Mouse (Mus musculus) cerebellum, postnatal 36 days (tissue): ENCODE data around the gene Pde1b.

Source experiments
- DNase-seq, 2 experiments: peaks; one replicate each; pipeline ENCODE4 v3.0.0; 2021 to 2022; ENCODE audit warnings: mixed read lengths in 2 of 2

The Pde1b gene

DNA sequence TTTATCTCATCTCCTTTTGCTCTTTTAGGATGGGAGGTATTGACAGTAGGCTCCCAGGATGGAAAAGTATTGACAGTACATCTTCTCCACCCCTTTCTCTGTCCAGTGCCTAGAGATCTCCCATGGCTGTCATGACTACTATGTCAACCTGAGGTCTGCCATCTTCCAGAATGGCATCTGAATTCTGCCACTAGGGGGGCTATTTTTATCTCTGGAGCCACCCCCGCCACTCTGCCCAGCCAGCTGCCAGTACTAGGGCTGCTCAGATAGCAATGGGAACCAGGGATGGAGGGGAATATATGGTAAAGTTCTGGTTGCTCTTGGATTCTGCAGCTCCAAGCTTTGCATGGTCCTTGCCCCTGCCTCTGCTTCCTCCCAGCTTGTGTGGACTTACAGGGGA is 8.8 kb downstream of the Pde1b start:
- DNase-seq = no peak

DNA sequence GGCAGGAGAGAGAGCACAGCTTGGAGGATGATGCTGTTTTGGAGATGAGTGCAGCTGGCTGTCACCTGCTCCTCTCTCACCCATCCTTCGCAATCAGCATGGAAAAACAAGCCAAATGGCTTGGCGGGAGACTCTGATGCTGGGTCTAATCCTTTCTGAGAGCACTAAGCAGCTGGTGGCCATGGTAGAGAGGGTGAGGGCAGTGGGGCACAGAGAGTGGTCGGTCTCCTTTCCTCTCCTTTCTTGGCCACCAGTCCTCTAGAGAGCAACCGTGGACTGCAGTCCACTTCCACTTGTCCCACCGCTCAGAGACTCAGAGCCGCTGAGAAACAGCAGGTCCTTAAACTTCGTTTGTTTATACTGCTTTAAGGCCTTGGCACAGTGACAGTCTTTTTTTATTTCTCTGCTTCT is 10.8 kb downstream of the Pde1b start:
- peak; percentile 20 to 28 for DNase-seq

DNA sequence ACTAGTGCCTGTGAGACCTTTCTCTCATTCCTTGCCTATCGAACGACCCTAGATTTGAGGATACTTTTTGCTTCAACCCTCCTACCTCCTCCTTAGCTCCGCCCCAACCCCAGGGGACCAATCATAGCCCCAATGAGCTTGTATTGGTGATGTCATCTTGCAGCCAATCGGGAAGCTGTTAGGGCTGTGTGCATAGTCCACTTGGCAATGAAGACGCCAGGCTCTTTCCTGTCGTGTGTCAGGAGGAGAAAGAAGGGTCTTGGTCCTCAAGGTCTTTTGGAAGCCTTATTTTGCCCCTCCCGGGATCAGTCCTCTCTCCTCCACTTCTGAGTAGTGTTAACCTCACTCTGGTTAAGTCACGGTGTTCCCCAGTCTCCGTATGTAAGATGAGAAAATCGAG is 11.3 kb downstream of the Pde1b start:
- peak; percentile 83 to 85 for DNase-seq

DNA sequence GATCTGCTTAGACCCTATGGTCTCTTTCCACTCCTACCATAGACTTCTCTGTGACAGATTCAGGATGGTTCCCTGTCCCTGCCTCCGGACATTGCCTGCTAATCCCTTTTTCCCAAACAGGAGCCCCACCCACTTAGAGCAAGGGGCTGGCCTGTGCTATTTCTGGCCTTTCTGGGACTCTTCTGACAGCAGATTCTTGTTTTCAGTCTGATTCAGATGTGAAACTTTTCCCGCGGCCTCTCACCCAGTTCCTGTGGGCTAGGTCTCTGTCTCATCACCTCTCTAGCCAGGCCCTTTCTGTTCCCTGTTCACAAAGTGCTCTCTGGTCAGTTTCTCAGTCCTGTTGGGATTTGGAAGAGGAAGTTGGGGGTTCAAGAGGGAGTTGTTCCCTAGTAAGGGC is 12.1 kb downstream of the Pde1b start:
- DNase-seq = no peak

DNA sequence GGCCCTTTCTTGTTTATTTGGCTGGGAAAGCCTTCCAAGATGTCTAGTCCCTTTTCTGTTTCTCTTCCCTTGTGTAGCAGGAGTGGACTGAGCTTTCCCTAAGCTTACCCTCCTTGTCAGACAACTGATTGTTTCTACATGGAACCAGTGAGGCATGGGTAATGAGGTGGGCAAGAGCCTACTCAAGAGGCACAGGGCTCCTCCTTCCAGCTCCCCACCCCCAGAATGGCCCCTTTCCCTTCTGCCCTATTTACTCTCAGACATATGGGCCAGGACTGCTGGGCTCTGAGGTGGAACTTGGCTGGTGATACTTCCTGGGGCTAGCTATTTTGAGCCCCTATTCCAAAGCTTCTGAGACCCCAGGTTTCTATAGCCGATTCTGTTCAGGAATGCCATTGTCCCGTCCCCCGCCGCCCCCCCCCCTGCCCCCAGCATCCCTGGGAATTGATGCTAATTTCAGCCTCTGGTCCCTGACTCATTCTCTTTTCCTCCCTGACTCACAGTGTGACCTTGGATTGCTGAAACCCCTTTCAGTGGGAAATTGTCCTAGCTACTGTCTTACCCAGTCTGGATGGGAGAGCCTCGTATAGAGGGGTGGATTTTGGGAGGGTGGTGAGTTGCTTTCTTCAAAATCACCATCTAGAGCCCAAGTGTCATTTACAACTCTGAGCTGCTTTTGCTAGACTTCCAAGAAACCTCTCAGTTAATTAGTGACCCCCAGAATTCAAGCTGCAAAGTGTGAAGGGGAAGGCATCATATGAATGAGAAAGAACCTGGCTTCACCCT is 16.0 kb downstream of the Pde1b start:
- DNase-seq = peak in 1 of 2 experiments; percentile 48

DNA sequence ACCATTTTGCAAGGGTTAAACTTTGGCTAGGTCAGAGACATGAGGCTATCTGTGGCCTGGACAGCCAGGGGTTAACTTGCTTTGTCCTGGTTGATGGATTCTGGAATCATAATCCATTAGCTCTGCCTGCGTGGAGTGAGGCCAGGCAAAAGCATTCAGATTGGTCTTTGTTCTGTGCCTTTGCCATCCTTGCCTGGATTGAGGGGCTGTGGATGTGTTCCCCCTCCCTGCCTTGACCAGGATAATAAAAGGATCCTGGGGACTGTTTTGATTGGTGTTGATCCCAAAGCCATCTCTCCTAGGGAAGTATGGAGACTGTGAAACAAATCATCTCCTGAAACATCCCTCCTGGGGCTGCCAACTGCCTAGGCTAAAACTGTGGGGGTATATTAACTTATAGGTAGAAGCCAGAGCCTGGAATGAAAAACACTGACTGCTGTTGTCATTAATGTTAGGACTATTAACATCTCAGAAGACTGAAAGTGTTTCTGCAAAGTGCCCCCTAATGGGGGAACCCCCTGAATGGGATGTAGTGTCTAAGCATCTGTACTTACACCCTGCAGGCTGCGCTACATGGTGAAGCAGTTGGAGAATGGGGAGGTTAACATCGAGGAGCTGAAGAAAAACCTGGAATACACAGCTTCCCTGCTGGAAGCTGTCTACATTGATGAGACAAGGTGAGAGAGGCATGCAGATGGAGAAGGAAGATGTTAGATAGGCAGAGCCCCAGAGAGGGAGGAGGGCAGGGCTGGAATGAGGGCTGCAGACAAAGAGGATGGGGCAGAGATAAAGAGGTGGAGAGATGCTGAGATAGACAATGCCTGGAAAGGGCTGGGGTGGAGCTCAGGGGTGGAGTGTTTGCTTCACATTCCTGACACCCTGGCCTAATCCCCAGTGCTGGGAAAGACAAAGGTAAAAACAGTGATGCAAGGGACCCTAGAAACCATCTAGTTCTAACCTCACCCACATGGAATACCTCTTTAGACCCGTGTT is 16.8 kb downstream of the Pde1b start:
- DNase-seq = no peak

DNA sequence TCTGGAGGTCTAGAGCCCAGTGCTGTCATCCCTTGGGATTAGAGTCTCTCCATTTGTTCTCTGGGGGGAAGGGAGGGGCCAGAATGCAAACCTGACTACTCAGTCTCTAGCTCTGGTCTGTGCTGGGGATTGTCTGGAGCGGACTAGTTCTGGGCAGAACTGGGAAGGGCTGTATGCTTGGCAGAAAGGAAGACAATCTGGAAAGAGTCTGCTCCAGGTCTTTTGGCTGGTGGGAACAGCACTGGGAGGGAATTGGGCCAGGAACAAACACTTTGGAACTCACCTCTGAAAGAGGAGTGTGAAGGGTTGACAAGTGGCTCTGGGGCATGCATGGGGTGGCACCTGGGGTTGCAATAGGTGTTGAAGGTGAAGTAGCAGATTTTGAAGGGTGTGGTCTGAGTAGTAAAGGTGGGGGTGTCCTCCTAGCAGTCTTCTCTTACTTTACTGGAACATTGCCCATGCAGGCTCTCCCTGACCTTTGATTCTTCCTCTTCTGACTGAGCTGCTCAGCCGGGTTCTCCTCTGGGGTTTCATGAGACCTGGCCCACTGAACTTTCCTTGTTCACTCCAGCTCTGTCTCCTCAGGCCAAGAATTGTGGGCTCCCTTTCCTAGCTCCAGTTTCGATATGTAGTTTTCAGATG is 19.7 kb downstream of the Pde1b start:
- DNase-seq = no peak

DNA sequence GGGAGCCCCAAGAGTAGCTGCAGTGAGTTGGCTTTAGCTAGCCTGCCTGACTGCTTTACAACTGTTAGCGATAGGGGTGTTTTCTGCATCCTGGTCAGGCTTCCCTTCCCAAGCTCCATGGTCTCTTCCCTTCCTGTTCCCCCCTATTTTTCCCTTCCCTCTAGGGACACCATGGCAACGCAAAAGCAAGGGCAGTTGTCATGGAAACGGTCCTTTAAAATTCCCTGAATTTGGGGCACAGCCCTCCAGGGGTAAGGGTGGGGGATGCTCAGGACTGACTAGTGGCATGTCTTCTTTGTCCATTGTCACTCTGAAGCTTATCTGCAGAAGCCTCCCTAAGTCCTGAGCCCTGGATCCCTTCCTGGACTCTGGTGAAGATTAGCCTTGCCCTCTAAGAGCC is 20.3 kb downstream of the Pde1b start:
- DNase-seq = no peak

DNA sequence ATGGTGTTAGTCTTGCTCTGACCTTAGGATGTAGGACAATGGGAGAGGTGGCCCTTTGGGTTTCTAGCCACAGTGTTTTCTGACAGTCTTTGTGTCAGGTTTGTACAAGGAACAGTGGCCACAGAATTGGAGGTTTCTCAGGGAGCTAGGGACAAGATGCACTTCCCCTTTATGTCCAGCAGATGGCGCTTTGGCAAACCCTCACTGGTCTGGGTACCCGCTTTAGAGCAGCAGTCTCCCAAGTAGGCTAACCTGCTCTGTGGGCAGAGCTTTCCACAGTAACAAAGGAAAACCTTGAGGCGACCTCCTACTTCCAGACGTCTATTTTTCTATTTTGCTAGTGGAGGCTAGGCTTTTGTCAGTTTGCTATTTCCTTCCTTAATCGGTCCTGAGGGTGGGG is 27.5 kb downstream of the Pde1b start:
- DNase-seq = peak; percentile 62 to 69

DNA sequence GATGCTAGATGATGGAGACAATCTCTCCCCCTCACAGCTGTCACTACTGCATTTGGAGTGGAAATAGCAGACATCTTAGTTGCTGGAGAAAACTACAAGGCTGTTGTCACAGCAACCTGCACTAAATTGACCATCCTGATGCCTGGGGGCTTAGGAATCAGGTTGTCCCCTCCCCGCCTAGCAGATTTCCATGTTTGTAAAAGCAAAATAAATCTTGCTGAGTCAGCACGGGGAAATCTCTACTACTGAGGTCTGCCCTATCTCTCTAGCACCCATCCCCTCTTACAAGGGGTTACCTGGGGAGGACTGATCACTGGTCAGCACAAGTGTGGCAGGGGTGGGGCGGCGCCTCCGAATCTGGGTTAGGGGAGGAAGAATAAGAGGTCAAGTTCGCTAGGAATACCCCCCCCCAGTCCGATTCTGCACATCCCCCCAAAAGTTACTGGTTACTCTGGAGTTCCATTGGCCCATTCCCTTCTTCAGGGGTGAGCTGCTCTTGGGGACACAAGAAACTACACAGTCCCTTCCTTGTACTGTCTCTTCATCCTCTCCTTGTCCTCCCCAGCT is 31.3 kb downstream of the Pde1b start:
- no peak for DNase-seq

DNA sequence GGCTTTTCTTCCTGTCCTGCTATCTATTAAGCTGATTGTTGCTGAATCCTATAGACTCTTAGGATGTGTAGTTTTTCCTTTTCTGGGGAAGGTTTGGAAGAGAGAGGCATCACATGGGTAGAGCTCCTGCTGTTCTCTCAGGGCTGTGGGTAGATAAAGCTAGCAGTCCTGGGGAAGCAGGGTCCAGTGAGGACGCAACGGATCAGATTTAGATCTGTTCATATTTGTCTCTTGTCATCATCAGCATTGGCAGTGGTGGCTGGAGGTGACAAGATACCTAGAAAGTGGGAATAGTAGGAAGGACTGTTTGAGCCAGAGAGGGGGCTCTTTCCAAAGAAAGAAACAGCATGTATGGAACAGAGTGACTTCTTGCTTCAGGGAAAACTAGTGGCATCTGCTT is 32.2 kb downstream of the Pde1b start:
- DNase-seq = no peak

DNA sequence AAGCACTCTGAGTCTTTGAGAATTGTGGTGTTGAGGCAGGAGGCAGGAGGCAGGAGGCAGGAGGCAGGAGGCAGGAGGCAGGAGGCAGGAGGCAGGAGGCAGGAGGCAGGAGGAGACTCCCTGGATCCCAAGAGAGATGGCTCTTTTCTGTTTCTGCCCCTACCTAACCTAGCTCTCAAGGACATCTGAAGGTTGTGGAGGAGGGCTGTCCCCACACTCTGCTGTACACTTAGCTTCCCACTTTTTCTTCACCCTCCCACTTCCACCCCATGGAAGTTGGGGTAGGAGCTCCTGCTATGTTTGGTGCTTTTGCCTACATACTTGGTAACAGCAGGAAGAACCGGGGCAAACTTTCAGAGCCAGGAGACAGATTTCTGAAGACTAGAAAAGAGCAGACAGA is 33.0 kb downstream of the Pde1b start:
- no peak for DNase-seq

DNA sequence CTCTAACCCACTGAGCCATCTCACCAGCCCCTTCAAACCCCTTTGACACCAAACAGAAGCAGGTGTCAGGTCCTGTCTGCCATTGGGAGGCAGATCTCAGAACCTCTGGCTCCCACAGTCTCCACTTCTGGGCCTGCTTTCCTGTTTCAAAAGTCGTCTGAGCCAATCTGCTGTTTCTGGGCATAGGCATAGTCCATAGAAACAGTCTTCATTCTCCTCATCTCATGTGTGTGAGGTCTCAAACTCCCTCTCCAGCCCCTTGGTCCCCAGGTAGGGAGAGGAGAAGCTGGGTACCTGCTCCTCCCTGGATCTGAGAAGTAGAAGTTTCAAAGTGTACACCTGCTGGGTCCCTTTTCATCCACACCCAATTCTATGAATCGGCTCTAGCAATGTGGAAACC is 33.6 kb downstream of the Pde1b start:
- no peak for DNase-seq

DNA sequence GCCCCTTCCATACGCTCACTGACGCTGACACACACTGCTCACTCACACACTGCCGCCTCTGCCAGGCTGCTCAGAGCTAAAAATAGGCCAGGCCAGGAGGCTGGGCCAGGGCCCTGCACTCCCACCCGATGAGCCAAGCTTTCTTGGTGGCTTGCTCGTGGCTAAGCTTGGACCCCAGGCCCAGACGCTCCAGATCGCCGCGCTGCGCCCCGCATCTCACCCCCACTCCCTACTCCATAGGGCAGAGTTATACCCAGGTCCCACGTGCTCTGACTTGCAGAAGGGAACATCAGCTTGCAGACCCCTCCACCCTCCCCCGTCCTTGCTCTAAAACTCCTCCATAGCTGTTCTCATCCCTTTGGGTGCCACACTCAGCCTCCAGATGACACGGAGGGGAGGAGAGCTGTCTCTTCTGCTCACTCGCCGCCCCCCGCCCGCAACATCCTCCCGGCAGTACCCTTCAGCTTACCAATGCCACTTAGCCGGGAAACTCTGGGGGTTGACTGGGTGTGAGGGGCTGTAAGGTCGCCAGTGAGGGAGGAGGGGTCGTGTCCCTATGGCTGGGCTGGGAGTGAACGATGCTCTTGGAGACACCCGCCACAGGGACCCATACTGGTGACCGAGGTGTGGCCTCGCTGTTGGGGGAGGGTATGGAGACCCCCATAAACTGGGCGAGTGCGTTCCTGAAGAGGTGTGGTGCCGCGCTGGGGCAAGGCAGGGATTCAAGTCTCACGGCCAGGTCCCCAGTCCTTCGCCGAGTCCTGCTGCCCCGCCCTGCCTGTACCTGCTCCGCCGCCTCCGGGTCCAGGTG is 34.4 kb downstream of the Pde1b start:
- DNase-seq = peak; percentile 31 to 34

DNA sequence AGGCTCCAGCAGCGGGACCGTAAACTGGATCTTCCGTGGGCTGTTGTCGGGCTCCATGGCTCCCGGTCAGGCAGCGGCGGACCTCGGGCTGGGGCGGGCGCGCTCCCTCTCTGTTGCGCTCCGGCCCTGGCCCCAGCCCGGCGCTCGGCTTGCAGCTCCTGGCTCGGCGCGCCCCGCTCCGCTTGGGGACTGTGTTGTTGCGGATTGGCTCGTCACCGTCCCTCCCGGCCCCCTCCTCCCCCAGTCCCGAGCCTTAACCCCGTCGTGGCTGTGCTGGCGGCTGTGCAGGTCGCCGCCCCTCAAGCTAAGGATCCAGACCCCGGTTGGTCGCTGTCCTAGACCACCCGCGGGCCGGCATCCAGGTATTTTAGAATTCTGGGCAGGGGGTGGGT is 35.0 kb downstream of the Pde1b start, which contains the start of gene Ppp1r1a:
Gene Ppp1r1a (minus strand): TSS at position 182 of the 392 bp plus-strand sequence.
- peak; percentile 73 to 80 for DNase-seq

DNA sequence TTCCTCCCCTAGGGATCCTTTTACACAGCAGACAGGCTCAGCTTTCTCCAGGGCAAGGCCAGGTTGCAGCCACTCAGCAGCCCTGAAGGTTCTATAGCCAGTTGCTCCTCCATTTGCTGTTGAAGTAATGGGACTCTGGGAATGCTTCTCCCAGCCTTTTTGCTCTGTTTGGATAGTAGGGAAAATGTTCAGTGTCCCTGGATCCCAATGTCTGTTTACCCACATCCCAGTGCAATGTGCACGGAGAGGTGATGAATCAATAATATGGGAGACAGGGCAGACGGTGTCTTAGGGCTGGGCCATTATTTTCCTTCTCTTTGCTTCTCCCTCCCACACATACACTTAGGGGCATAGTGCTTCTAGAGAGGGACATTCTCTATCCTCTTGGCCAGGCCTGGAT is 36.4 kb downstream of the Pde1b start:
- no peak for DNase-seq

DNA sequence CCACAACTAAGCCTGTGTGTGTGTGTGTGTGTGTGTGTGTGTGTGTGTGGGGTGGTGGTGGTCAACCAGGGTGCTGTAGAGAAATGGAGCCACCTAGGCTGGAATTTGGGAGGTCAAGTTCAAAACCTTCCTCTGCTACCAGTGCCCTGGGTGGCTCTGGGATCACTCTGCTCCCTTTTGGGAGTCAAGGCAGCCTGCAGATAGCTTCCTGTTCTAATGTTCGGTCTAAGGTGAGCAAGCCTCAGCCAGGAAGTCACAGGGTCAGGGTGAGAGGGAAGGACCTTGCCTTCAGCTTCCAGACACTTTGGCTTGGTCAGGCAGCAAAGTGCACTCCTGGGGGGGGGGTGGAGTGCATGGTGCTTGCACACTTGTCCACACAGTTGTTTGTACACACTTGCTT is 37.8 kb downstream of the Pde1b start:
- DNase-seq = no peak

DNA sequence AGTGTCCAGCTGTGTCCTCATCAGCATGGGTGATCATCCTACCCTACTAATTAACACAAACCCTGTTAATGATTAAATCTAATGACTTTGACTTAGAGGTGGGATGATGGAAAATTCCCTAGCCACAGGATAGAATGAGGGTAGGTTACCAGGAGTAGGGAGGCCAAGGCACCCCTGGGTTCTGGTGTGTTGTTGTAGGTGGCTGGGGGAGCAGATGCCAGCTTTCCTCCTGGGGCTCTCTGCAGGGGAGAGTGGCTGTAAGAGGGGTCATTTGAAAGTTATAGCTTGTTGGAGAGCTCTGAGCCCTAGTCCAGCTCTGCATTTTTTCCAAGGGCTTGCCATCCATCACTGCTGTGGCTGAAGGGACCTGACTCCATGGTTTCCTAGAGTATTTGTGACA is 39.7 kb downstream of the Pde1b start:
- DNase-seq = no peak

DNA sequence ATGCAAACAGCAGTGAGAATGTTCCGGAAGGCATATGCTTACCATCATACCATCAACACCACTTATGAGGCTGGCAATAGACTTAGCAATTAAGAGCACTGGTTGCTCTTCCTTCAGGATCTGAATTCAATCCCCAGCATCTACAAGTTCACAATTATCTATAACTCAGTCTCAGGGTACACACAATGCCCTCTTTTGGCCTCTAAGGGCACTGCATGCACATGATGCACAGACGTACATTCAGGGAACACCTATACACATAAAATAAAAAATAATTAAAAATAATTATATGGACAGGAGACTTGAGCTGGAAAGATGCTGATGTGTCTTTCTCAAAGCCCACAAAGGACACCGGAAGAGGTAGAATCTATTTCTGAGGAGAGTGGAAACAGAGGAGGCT is 45.1 kb downstream of the Pde1b start:
- no peak for DNase-seq

DNA sequence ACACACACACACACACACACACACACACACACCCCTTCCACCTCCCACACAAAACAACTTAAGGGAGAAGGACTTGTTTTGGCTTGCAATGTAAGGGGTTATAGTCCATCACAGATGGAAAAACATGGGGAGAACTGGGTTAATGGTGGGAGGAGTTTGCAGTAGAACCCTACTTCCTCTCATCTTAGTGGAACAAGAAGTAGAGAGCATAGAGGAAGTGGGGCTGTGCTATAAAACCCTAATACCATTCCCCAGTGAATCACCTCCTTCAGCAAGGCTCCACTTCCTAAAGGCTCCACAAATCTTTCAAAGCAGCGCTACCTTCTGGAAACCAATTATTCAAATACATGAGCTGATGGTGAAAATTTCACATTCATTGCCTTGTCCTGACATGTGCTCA is 46.6 kb downstream of the Pde1b start:
- DNase-seq = no peak

DNA sequence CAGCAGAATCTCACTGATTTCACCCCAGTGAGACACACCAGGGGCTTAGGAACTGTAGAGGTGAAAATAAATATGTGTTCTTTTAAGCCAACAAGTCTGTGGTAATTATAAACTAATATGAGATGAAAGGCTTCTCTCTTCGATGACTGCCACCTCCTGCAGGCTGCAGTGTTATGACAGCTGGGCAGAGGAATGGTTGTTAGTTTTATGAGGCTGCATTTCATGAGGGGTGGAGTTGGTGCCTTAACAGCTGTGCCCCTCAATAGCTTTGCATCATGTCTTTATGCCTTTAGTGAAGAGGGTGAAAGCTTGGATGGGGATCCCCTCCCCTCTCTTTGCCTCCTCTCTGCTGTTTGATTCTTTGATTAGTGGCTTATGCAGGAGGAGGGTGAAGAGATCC is 48.2 kb downstream of the Pde1b start:
- DNase-seq = no peak

DNA sequence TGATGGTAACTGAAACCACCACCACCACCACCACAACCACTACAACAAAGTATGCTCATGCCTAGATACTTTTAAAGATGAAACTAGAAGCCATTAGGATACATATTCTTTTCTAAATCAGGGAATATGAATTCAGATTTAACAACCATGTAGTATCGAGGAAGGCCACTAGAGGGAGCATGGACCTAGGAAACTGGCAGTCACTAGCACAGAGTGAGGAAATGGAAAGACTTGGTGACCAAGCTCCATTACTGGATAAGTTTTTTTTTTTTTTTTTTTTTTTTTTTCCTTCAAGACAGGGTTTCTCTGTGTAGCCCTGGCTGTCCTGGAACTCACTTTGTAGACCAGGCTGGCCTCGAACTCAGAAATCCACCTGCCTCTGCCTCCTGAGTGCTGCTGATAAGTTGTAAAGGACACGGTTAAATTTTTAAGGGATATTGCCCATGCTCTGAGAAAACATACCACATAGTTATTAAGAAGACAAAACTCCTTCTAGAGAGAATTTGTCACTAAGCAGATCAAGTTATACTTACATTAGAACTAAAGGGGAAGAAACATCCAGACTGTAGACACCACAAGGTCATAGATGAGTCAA is 49.4 kb downstream of the Pde1b start:
- peak in 1 of 2 experiments; percentile 58 for DNase-seq
